Mouse (Mus musculus): ENCODE results near the gene Fam71e2. TPM values are rescaled to one million over a fixed set of nuclear protein-coding genes. Genes with fewer than 3 reads are reported as not detected.

Fam71e2 gene
- polyA plus RNA-seq, 1 experiment from 2014 or later: not detected

DNA sequence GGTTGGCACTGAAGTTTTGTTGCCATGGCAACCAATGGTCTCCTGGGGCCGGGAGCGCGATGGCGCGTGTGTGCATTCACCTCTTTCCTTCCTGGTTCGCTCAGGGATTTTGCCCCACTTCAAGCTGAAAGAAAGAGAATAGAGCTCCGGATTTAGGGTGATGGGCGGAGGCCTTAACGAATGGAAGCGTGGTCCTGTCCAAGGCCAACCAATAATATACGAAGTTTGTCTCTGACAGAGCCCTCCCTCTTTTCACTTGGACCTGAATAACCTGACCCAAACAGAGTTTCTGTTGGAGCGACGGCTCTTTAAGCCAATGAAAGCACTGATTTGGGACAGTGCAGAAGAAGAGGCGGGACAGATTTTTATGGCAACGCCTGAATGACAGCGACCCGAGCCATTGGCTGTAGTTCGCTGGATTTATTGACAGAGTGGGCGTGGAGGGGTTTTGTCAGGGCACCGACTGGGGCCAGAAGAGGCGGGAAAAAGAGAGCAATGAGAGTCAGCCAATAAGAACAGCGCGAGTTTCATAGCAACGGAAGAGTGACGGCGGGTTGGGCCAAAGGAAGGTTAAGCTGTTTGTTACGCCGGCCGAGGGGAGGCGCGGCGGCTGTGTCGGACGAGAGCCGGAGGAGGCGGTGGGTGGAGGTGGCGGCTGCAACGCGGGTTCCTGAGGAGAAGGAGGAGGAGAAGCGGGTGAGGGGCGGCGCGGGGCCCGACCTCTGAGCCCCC lies 31.4 kb downstream of the Fam71e2 start, which contains the start of gene Kmt5c:
TSS of gene Kmt5c (plus strand) at position 572 of the 732 bp plus-strand sequence.
- peak; percentile 99 for DNase-seq (ENCODE audit: low spot score)

DNA sequence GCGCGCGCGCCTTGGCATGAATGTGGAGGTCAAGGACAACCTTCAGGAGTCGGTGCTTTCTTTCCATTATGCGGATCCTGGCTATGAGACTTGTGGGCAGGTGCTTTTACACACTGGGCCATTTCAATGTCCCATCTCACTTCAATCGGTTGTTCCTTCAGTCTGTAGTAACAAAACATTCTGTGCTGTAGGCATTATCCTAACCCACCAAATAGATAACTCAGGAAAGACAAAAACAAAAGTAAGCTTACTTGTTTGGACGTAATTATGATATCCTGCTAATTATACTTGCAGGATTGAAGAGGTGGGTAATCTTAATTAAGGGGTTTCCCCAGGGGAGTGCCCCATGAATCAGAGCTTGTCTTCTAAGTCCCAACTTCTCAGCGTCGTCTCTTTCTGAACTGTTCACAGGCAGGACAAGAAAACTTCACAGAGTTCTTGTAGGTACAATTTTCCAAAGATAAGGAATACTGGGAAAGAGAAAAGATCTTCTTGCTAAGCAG lies 32.0 kb downstream of the Fam71e2 start:
- DNase-seq (ENCODE audit: low spot score): no peak

DNA sequence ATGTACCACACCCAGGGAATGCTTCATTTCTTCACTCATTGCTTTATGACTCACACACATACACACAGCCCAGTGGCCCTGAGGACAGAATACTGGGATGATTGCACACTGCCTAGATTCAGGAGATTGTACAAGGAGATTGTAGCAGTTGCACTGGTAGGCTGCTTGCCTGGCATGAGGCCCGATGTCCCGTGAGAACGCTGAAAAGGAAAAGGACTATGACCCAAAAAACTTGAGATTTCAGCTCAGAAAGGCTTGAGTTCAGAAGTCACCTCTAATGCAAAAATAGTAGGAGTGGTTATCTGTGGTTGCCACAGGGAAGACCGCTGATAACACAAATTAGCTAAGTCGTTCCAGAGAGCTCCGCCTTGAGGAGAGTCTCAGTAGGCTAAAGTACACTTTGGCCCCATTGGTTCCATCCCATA lies 38.1 kb downstream of the Fam71e2 start:
- no peak for DNase-seq (ENCODE audit: low spot score)

DNA sequence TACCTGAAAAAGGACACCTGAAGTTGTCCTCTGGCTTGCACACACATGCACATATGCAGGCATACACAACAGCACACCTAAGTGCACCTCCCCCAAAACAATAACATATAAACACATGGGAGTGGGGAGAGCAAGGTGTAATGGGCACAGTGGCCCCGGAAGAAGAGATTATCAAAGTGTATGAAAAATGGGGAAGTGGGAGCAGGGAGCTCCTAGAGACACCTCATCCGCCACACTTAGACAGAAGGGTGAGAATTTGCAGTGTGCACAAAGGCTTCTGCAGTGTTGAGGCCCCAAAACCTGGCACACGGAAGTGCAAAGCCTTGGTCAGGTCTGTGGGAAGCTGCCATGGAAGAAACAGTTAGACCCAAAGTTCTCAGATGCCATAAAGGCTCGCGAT lies 40.0 kb downstream of the Fam71e2 start:
- DNase-seq (ENCODE audit: low spot score): no peak

DNA sequence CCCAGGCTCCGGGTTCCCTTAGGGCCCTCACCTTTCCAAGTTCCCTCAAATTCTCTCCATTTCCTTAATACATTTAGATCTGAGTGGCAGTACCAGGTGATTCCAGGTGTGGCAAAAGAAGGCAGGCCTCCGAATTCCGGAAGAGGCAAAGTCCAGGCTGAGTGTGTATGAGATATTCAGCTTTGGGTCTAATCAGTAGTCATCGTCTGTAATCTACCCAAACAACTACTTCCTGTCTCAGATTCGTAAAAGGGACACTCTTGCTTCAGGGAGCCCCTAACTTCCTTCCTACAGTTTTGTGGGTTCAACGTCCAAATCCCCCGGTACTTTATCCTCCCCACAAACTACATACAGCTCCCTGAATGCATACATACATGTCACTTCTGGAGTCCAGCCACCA lies 45.9 kb downstream of the Fam71e2 start, which contains the start of gene Tmem150b:
TSS of gene Tmem150b (minus strand) at position 81 of the 400 bp plus-strand sequence.
- peak; percentile 8 for DNase-seq (ENCODE audit: low spot score)

DNA sequence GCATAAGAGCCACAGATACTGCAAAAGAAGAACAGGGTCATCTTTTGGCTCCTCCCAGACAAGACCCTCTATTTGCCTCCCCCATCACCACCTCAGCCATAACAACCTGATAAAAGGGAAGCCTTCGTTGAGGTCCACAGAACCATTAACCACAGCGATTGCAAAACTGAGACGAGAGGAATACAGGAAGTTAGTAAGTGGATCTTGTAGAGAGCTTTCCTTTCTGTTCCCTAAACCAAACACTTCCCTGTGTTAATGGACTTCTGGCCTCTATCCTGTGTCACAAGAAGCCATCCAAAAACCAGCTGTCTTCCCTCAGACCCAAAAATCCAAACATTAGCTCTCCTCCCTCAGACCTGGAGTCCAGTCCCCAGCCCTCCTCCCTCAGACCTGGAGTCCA lies 46.7 kb downstream of the Fam71e2 start:
- DNase-seq (ENCODE audit: low spot score): no peak

DNA sequence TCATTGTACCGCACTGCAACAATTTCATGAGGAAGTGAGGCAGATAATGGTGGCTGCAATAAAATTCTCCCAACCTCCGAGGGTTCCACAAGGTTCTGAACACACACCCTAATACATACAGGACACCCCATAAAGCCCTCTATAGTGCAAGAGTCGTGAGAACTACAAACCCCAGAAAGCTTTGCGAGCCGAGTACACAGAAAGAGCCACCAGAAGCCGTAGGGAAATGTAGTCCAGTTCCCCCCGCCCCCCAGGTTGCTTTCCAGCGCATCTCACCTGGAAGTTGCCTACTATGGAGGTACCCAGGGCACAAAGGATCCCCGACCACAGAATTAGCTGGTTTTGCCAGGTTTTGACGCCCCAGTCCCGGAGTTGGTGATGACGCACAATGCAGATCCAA lies 47.6 kb downstream of the Fam71e2 start:
- DNase-seq (ENCODE audit: low spot score): peak; percentile 46

DNA sequence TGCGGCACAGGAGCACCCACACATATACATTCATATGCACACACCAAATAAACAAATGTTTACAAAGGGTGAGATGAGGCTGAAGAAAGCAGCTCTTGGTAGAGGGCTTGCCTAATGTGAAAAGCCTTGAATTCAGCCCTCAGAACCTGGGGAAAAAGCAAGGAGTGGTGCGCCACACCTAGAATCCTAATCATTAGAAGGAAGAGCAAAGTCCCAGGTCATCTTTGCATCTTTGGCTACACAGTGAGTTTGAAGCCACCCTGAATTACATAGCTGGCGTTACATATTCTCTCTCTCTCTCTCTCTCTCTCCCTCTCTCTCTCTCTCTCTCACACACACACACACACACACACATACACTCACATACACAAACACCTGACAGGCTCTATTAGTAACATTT lies 51.8 kb downstream of the Fam71e2 start:
- no peak for DNase-seq (ENCODE audit: low spot score)

DNA sequence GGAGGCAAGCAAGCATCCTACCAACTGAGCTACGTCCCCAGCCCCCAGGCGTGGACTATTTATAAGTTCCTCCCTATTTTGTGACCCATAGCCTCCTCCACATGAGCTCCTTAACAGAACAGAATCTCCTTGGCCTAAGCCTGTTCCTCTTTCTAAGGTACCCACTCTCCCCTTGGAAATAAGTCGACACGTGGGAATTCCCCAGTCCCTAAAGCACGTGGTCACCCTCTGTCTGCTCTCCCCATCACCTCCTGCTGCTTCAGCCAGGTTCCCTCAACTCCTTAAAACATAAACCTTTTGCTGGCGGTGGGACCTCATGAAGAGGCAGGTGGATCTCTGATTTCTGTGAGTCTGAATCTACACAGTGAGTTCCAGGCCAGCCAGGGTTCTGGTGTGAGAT lies 54.1 kb downstream of the Fam71e2 start:
- DNase-seq (ENCODE audit: low spot score): no peak

DNA sequence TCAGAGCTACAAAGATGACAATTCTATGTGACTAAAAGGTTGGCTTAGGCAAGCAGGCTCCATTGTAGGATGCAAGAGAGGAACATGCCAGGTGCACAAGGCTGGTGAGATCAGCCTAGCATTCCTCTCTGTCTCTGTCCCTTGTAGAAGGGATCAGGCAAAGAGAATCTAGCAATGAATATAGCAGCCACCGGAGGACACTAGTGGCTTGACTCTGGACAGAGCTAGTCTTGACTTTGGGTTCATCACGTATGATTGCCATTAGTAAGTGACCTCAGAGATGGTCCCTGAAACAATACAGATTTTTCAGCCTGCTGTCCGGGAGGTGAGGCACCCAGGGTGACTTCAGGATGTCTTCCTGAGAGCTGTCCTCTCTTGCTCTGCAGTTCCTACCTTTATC lies 58.5 kb downstream of the Fam71e2 start:
- DNase-seq (ENCODE audit: low spot score): no peak

DNA sequence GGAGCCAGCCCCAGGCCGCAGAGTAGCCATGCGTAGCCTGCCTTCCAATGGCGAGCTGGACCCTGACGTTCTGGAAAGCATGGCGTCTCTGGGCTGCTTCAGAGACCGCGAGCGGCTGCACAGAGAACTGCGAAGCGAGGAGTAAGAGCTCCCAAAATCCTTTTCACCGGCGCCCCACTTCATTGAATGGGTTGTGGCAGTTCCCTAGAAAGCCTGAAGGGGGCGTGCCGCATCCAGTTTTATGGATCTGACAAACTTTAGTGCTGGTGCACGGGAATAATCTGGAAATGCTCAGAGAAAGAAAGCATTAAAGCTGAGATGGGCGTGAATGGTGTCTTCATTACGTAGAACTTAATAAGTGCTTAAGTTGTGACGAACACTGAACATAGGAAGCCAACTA lies 66.0 kb downstream of the Fam71e2 start:
- peak; percentile 38 for DNase-seq (ENCODE audit: low spot score)

Other genes with a start within 250 kb of the Fam71e2 start
- 2.5 and 3.0 TPM in 2 replicates for gene Tnni3, start 247.1 kb downstream of the Fam71e2 start, polyA plus RNA-seq (2015; fragmentation: Nextera tagmentation; extraction: Ambion mirVana)
- gene Dnaaf3, start 238.8 kb downstream of the Fam71e2 start, polyA plus RNA-seq (2015; fragmentation: Nextera tagmentation; extraction: Ambion mirVana): 1.6 and 1.7 TPM in 2 replicates
- 0.22 and 0.44 TPM in 2 replicates for gene Syt5, start 223.8 kb downstream of the Fam71e2 start, polyA plus RNA-seq (2015; fragmentation: Nextera tagmentation; extraction: Ambion mirVana)
- not detected in 2 replicates for gene Ptprh, start 167.3 kb downstream of the Fam71e2 start, polyA plus RNA-seq (2015; fragmentation: Nextera tagmentation; extraction: Ambion mirVana)
- gene Tmem86b, start 139.9 kb downstream of the Fam71e2 start, polyA plus RNA-seq (2015; fragmentation: Nextera tagmentation; extraction: Ambion mirVana): 1.7 and 2.1 TPM in 2 replicates
- 19.8 and 23.8 TPM in 2 replicates for gene Ppp6r1, start 112.3 kb downstream of the Fam71e2 start, polyA plus RNA-seq (2015; fragmentation: Nextera tagmentation; extraction: Ambion mirVana)
- 74.9 and 91.0 TPM in 2 replicates for gene Hspbp1, start 86.2 kb downstream of the Fam71e2 start, polyA plus RNA-seq (2015; fragmentation: Nextera tagmentation; extraction: Ambion mirVana)
- 0.06 and 0.20 TPM in 2 replicates for gene Brsk1, start 80.7 kb downstream of the Fam71e2 start, polyA plus RNA-seq (2015; fragmentation: Nextera tagmentation; extraction: Ambion mirVana)
- gene Tmem150b, start 46.1 kb downstream of the Fam71e2 start, polyA plus RNA-seq (2015; fragmentation: Nextera tagmentation; extraction: Ambion mirVana): 0.82 and 1.4 TPM in 2 replicates
- gene Kmt5c, start 31.2 kb downstream of the Fam71e2 start, polyA plus RNA-seq (2015; fragmentation: Nextera tagmentation; extraction: Ambion mirVana): 44.1 and 44.2 TPM in 2 replicates
- 37.9 TPM in 2 replicates for gene Cox6b2, start 18.2 kb downstream of the Fam71e2 start, polyA plus RNA-seq (2015; fragmentation: Nextera tagmentation; extraction: Ambion mirVana)
- 0.13 and 0.30 TPM in 2 replicates for gene Il11, start 11.6 kb upstream of the Fam71e2 start, polyA plus RNA-seq (2015; fragmentation: Nextera tagmentation; extraction: Ambion mirVana)
- gene Tmem190, start 11.6 kb upstream of the Fam71e2 start, polyA plus RNA-seq (2015; fragmentation: Nextera tagmentation; extraction: Ambion mirVana): 0.23 TPM in 1 of 2 replicates, not detected in the other
- 9.6 and 11.7 TPM in 2 replicates for gene Tmem238, start 18.4 kb upstream of the Fam71e2 start, polyA plus RNA-seq (2015; fragmentation: Nextera tagmentation; extraction: Ambion mirVana)
- gene Rpl28, start 21.6 kb upstream of the Fam71e2 start, polyA plus RNA-seq (2015; fragmentation: Nextera tagmentation; extraction: Ambion mirVana): 546 and 590 TPM in 2 replicates
- gene Ube2s, start 41.3 kb upstream of the Fam71e2 start, polyA plus RNA-seq (2015; fragmentation: Nextera tagmentation; extraction: Ambion mirVana): 413 and 414 TPM in 2 replicates
- gene Shisa7, start 73.4 kb upstream of the Fam71e2 start, polyA plus RNA-seq (2015; fragmentation: Nextera tagmentation; extraction: Ambion mirVana): not detected in 2 replicates
- gene Isoc2b, start 99.0 kb upstream of the Fam71e2 start, polyA plus RNA-seq (2015; fragmentation: Nextera tagmentation; extraction: Ambion mirVana): 19.9 and 22.0 TPM in 2 replicates
- 0.72 and 0.81 TPM in 2 replicates for gene Isoc2a, start 105.9 kb upstream of the Fam71e2 start, polyA plus RNA-seq (2015; fragmentation: Nextera tagmentation; extraction: Ambion mirVana)
- gene Gm36210, start 135.2 kb upstream of the Fam71e2 start, polyA plus RNA-seq (2015; fragmentation: Nextera tagmentation; extraction: Ambion mirVana): 0.10 TPM in 2 replicates
- 2.7 and 3.1 TPM in 2 replicates for gene Zfp628, start 143.9 kb upstream of the Fam71e2 start, polyA plus RNA-seq (2015; fragmentation: Nextera tagmentation; extraction: Ambion mirVana)
- gene Nat14, start 150.7 kb upstream of the Fam71e2 start, polyA plus RNA-seq (2015; fragmentation: Nextera tagmentation; extraction: Ambion mirVana): 0.22 and 0.60 TPM in 2 replicates
- 0.07 and 0.19 TPM in 2 replicates for gene Ssc5d, start 154.5 kb upstream of the Fam71e2 start, polyA plus RNA-seq (2015; fragmentation: Nextera tagmentation; extraction: Ambion mirVana)
- gene Sbk2, start 193.1 kb upstream of the Fam71e2 start, polyA plus RNA-seq (2015; fragmentation: Nextera tagmentation; extraction: Ambion mirVana): 0.09 and 0.21 TPM in 2 replicates
- not detected in 2 replicates for gene Sbk3, start 199.9 kb upstream of the Fam71e2 start, polyA plus RNA-seq (2015; fragmentation: Nextera tagmentation; extraction: Ambion mirVana)
- gene Zfp579, start 224.9 kb upstream of the Fam71e2 start, polyA plus RNA-seq (2015; fragmentation: Nextera tagmentation; extraction: Ambion mirVana): 18.7 and 22.3 TPM in 2 replicates
- 14.9 and 18.2 TPM in 2 replicates for gene Zfp524, start 243.1 kb upstream of the Fam71e2 start, polyA plus RNA-seq (2015; fragmentation: Nextera tagmentation; extraction: Ambion mirVana)
- 32.3 and 33.5 TPM in 2 replicates for gene Fiz1, start 243.4 kb upstream of the Fam71e2 start, polyA plus RNA-seq (2015; fragmentation: Nextera tagmentation; extraction: Ambion mirVana)
- 2.9 and 5.4 TPM in 2 replicates for gene Gm44973, start 244.2 kb upstream of the Fam71e2 start, polyA plus RNA-seq (2015; fragmentation: Nextera tagmentation; extraction: Ambion mirVana)
- 5.1 and 5.9 TPM in 2 replicates for gene Zfp865, start 249.1 kb upstream of the Fam71e2 start, polyA plus RNA-seq (2015; fragmentation: Nextera tagmentation; extraction: Ambion mirVana)
- 0.27 TPM in 1 of 2 replicates, not detected in the other for gene Ccdc106, start 249.3 kb upstream of the Fam71e2 start, polyA plus RNA-seq (2015; fragmentation: Nextera tagmentation; extraction: Ambion mirVana)

All from thymus, postnatal 0 days (tissue).